Mouse (Mus musculus) heart, postnatal 0 days (tissue): ENCODE measurements around the gene Gm45837.

ENCODE experiments used
- CTCF ChIP-seq: IDR thresholded peaks from 2 replicates; pipeline ENCODE4 v1.5.1; 2016; ENCODE audit warnings: antibody characterized with exemption, control low read depth, low read depth
- EP300 ChIP-seq: IDR thresholded peaks from 2 replicates; pipeline ENCODE4 v1.6.1; 2016; ENCODE audit warnings: antibody characterized with exemption, low read depth

DNA sequence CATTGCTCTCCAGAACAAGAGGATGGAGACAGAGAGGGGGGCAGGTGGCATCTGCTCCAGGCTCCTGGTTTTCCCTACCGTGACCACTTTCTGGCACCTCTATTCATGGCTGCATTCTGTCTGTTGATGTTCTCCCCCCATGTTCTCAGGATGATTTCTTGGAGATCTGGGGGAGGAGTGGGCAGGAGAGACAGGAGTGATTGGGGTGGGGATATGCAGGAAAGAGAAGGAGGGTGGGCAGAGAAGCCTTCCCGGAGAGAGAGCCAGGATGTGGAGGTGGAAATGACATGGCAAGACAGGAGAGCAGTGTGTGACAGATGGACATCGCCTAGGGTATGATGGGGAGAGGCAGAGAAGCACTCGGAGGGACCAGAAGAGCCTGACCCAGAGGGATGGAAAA is 65.8 kb downstream of the Gm45837 start:
- TF ChIP-seq CTCF (no peak), EP300 (no peak)
